ENCODE assay signal across 24 mouse cellular contexts in genomic region chr5:107466501-107466900, GRCm38 (mm10). TPM values are rescaled to one million over a fixed set of nuclear protein-coding genes. Genes with fewer than 3 reads are reported as not detected.
DNase-seq lines count a peak whose midpoint lies in the region; ATAC-seq and TF ChIP-seq lines count a peak whose summit lies in the region.
"Had no signal": no experiment of that assay in that cellular context is flagged by ENCODE, and none has a peak within 500 bp of the region (broad histone marks: within the 10 kb centered on the region; RNA-seq: fewer than 3 reads in every experiment).

No protein-coding gene starts in this region.

- no peak for ATAC-seq in heart, postnatal 0 days (ENCODE audit: insufficient read depth, low read depth)
- ATAC-seq in embryonic facial prominence, embryonic 14.5 days (ENCODE audit: low read depth): peak; percentile 77; the same call in 1 of the 2 replicates
- ATAC-seq: forebrain, embryonic 13.5 days; midbrain, embryonic 16.5 days had no signal

- no peaks in the 10 kb centered on the region for H3K9me3 ChIP-seq in heart, embryonic 10.5 days
- no peaks in the 10 kb centered on the region for H3K9me3 ChIP-seq in heart, postnatal 0 days (replicated peaks; ENCODE audit: control insufficient read depth, low read length)
- H3K9me3 ChIP-seq in embryonic facial prominence, embryonic 14.5 days (ENCODE audit: control insufficient read depth, low read length): no peaks in the 10 kb centered on the region
- H3K9me3 ChIP-seq: forebrain, embryonic 13.5 days; hindbrain, embryonic 12.5 days; limb, embryonic 10.5 days had no signal

- WGBS in heart, embryonic 10.5 days: 26% methylated on average over 5 of the region's 5 CpGs
- WGBS in heart, postnatal 0 days: 14% methylated on average over 5 of the region's 5 CpGs
- WGBS in embryonic facial prominence, embryonic 14.5 days: 33% methylated on average over 5 of the region's 5 CpGs

- DNase-seq in heart, embryonic 10.5 days (ENCODE audit: low spot score): no peak
- DNase-seq in heart, postnatal 36 days: no peak
- DNase-seq in heart, postnatal 0 days (ENCODE audit: low spot score): peak; percentile 22
- no peak for DNase-seq in heart, adult 11 months
- peak; percentile 51 for DNase-seq in embryonic facial prominence, embryonic 14.5 days (ENCODE audit: low spot score)
- peak; percentile 38 for DNase-seq in telencephalon, adult 2 months (ENCODE audit: low read depth, low spot score)
- DNase-seq in layer of hippocampus, adult 9-10 months (ENCODE audit: low spot score): no peak
- DNase-seq: cerebellum, adult 9-10 months; kidney, adult 18-20 months; kidney, postnatal 10 days; lung, adult 18-20 months; lung, postnatal 14 days; right cerebral cortex, adult 18-20 months had no signal

- H3K27me3 ChIP-seq in heart, embryonic 10.5 days (ENCODE audit: insufficient read depth, poor library complexity, severe bottlenecking): no peaks in the 10 kb centered on the region
- no peaks in the 10 kb centered on the region for H3K27me3 ChIP-seq in heart, postnatal 0 days (ENCODE audit: control insufficient read depth, insufficient read depth, low read length)
- H3K27me3 ChIP-seq in embryonic facial prominence, embryonic 14.5 days (replicated peaks; ENCODE audit: control insufficient read depth, insufficient read depth, low read length): no peaks in the 10 kb centered on the region
- H3K27me3 ChIP-seq: forebrain, embryonic 13.5 days; hindbrain, embryonic 12.5 days had no signal

- peaks cover 21% of the 10 kb centered on the region for H3K4me1 ChIP-seq in heart, embryonic 10.5 days
- peaks cover 9% of the 10 kb centered on the region; the same call in 1 of the 2 replicates for H3K4me1 ChIP-seq in heart, postnatal 0 days (ENCODE audit: control insufficient read depth, insufficient read depth)
- no peaks in the 10 kb centered on the region for H3K4me1 ChIP-seq in embryonic facial prominence, embryonic 14.5 days (ENCODE audit: control insufficient read depth, insufficient read depth, low read length)
- H3K4me1 ChIP-seq: forebrain, embryonic 13.5 days; hindbrain, embryonic 12.5 days; limb, embryonic 10.5 days had no signal

- H3K27ac ChIP-seq in heart, embryonic 10.5 days: peak overlapping the region; percentile 74
- H3K27ac ChIP-seq in heart, postnatal 0 days (ENCODE audit: low read depth): no peak overlapping the region
- H3K27ac ChIP-seq in embryonic facial prominence, embryonic 14.5 days (replicated peaks; ENCODE audit: low read depth, low read length): no peak overlapping the region
- H3K27ac ChIP-seq: forebrain, embryonic 13.5 days; hindbrain, embryonic 12.5 days; limb, embryonic 10.5 days; stomach, postnatal 0 days had no signal

- TF ChIP-seq CTCF in heart, postnatal 0 days (IDR thresholded peaks at IDR 0.05; ENCODE audit: low read depth): no peak

- no peak overlapping the region for H3K4me3 ChIP-seq in heart, embryonic 10.5 days
- H3K4me3 ChIP-seq in heart, postnatal 0 days (ENCODE audit: low read depth, low read length): no peak overlapping the region
- no peak overlapping the region for H3K4me3 ChIP-seq in embryonic facial prominence, embryonic 14.5 days (ENCODE audit: low read depth, low read length)
- H3K4me3 ChIP-seq: forebrain, embryonic 13.5 days; hindbrain, embryonic 12.5 days; limb, embryonic 10.5 days had no signal

- no peak overlapping the region for H3K9ac ChIP-seq in heart, postnatal 0 days (replicated peaks; ENCODE audit: low read depth, low read length)
- H3K9ac ChIP-seq in embryonic facial prominence, embryonic 14.5 days (ENCODE audit: low read depth, low read length): no peak overlapping the region; the same call in 1 of the 2 replicates
- H3K9ac ChIP-seq: forebrain, embryonic 13.5 days; hindbrain, embryonic 12.5 days had no signal

- no peak overlapping the region for H3K4me2 ChIP-seq in heart, postnatal 0 days (ENCODE audit: low read depth, low read length)
- no peak overlapping the region for H3K4me2 ChIP-seq in embryonic facial prominence, embryonic 14.5 days (ENCODE audit: low read depth, low read length)
- H3K4me2 ChIP-seq: forebrain, embryonic 13.5 days; hindbrain, embryonic 12.5 days; liver, embryonic 11.5 days had no signal

- no peaks in the 10 kb centered on the region for H3K36me3 ChIP-seq in heart, embryonic 10.5 days
- peaks cover 8% of the 10 kb centered on the region for H3K36me3 ChIP-seq in heart, postnatal 0 days (replicated peaks; ENCODE audit: control insufficient read depth, insufficient read depth, low read length)
- peaks cover 10% of the 10 kb centered on the region; the same call in 1 of the 2 replicates for H3K36me3 ChIP-seq in embryonic facial prominence, embryonic 14.5 days (ENCODE audit: control insufficient read depth, insufficient read depth, low read length)
- H3K36me3 ChIP-seq: hindbrain, embryonic 12.5 days had no signal

- intact Hi-C loops in heart, postnatal 36 days (cut with DNase I): no loop called here

- no peak for TF ChIP-seq EP300 in heart, postnatal 0 days (IDR thresholded peaks at IDR 0.05; ENCODE audit: low read depth)

RNA-seq across cellular contexts. Expression of gene Btbd8, which starts 28.7 kb away (rescaled TPM):
- polyA plus RNA-seq in heart, embryonic 10.5 days (2016; fragmentation: Nextera tagmentation; extraction: Ambion mirVana): 3.2 and 3.4 TPM in 2 replicates
- total RNA-seq in heart, postnatal 36 days (2021): 1 to 10 TPM; 4.5 to 6.2 TPM
- total RNA-seq in heart, postnatal 0 days (2014; rRNA removed; ENCODE audit: low replicate concordance): 3.0 and 5.4 TPM in 2 replicates
- 1.8 and 2.5 TPM in 2 replicates for polyA plus RNA-seq in heart, postnatal 0 days (2015; fragmentation: Nextera tagmentation; extraction: Ambion mirVana)
- 4.8 and 5.8 TPM in 2 replicates for polyA plus RNA-seq in embryonic facial prominence, embryonic 14.5 days (2014; fragmentation: Nextera tagmentation; extraction: Ambion mirVana)

RNA-seq across cellular contexts. Expression of gene Lpcat2b, which starts 35.2 kb away (rescaled TPM):
- not detected in 2 replicates for polyA plus RNA-seq in heart, embryonic 10.5 days (2016; fragmentation: Nextera tagmentation; extraction: Ambion mirVana)
- not detected for total RNA-seq in heart, postnatal 36 days (2021)
- total RNA-seq in heart, postnatal 0 days (2014; rRNA removed; ENCODE audit: low replicate concordance): not detected in 2 replicates
- not detected in 2 replicates for polyA plus RNA-seq in heart, postnatal 0 days (2015; fragmentation: Nextera tagmentation; extraction: Ambion mirVana)
- polyA plus RNA-seq in embryonic facial prominence, embryonic 14.5 days (2014; fragmentation: Nextera tagmentation; extraction: Ambion mirVana): not detected in 2 replicates
- total RNA-seq: adrenal gland, adult 2 months; common myeloid progenitor, adult 5-6 weeks; gastrocnemius, adult 18-20 months; megakaryocyte, adult 5-6 weeks had no signal
- polyA plus RNA-seq: adrenal gland, adult 2 months; forebrain, embryonic 13.5 days; hindbrain, embryonic 12.5 days; limb, embryonic 10.5 days; liver, embryonic 11.5 days; midbrain, embryonic 16.5 days; stomach, postnatal 0 days had no signal

RNA-seq across cellular contexts. Expression of gene Gm42669, which starts 40.9 kb away (rescaled TPM):
- 0.24 and 0.25 TPM in 2 replicates for polyA plus RNA-seq in heart, embryonic 10.5 days (2016; fragmentation: Nextera tagmentation; extraction: Ambion mirVana)
- total RNA-seq in heart, postnatal 36 days (2021): under 1 TPM in 1 of 2 experiments, not detected in 1; 0.17 TPM
- total RNA-seq in heart, postnatal 0 days (2014; rRNA removed; ENCODE audit: low replicate concordance): 0.23 TPM in 1 of 2 replicates, not detected in the other
- 0.10 and 0.15 TPM in 2 replicates for polyA plus RNA-seq in heart, postnatal 0 days (2015; fragmentation: Nextera tagmentation; extraction: Ambion mirVana)
- polyA plus RNA-seq in embryonic facial prominence, embryonic 14.5 days (2014; fragmentation: Nextera tagmentation; extraction: Ambion mirVana): 0.28 and 0.32 TPM in 2 replicates
- total RNA-seq: adrenal gland, adult 2 months; gastrocnemius, adult 18-20 months had no signal
- polyA plus RNA-seq: adrenal gland, adult 2 months; gonadal fat pad, adult 2 months had no signal

Comparison
In these comparisons a context has a peak if more than half of its experiments do, and no peak if none do; other contexts are left out.
1. DNase-seq: peak in heart, postnatal 0 days (single experiment), embryonic facial prominence, embryonic 14.5 days (single experiment) and telencephalon, adult 2 months (single experiment); none in heart, embryonic 10.5 days (single experiment), heart, postnatal 36 days (0 of 2), heart, adult 11 months (single experiment) and layer of hippocampus, adult 9-10 months (single experiment).